Mouse (Mus musculus) limb, embryonic 13.5 days (tissue): Measurements from ENCODE around the gene Nfia. TPM values are rescaled to one million over a fixed set of nuclear protein-coding genes. Genes with fewer than 3 reads are reported as not detected.

Experiments used
- ATAC-seq: fragments of 200-750 bp; cut with Nextera tagmentation; 2 replicates; pipeline ENCODE4 v1.8.0; 2017; ENCODE audit warnings: low read depth, moderate number of reproducible peaks, moderate TSS enrichment; ENCODE audit not compliant: low FRiP score
- H3K27ac ChIP-seq: fragments of 300-500 bp; sonication (generic); 2 replicates; pipeline ENCODE4 v1.5.1; 2015; ENCODE audit warnings: inconsistent platforms, mild to moderate bottlenecking, moderate library complexity
- H3K27me3 ChIP-seq: fragments of 300-500 bp; sonication (generic); 2 replicates; pipeline ENCODE4 v1.6.1; 2015; ENCODE audit warnings: mild to moderate bottlenecking, inconsistent platforms
- H3K36me3 ChIP-seq: fragments of 300-500 bp; sonication (generic); 2 replicates; pipeline ENCODE4 v1.6.1; 2015; ENCODE audit warnings: inconsistent platforms, mild to moderate bottlenecking, moderate library complexity
- H3K4me1 ChIP-seq: fragments of 300-500 bp; sonication (generic); 2 replicates; pipeline ENCODE4 v1.6.1; 2015; ENCODE audit warnings: inconsistent platforms
- H3K4me2 ChIP-seq: fragments of 300-500 bp; sonication (generic); replicated peaks from 2 replicates; pipeline ENCODE4 v1.6.1; 2015; ENCODE audit warnings: inconsistent platforms, mild to moderate bottlenecking, moderate library complexity
- H3K4me3 ChIP-seq: fragments of 300-500 bp; sonication (generic); 2 replicates; pipeline ENCODE4 v1.5.1; 2015; ENCODE audit warnings: moderate library complexity, mild to moderate bottlenecking, inconsistent platforms
- H3K9ac ChIP-seq: fragments of 300-500 bp; sonication (generic); 2 replicates; pipeline ENCODE4 v1.6.1; 2015; ENCODE audit warnings: mild to moderate bottlenecking, inconsistent platforms
- H3K9me3 ChIP-seq: fragments of 300-500 bp; sonication (generic); 2 replicates; pipeline ENCODE4 v1.6.1; 2016; ENCODE audit warnings: inconsistent platforms
- WGBS: fragments of 180-500 bp; shearing (Covaris S2); methylation state at CpG from one replicate; pipeline ENCODE4 v1.1.7; 2015; 5-methylcytosine and 5-hydroxymethylcytosine counted together
- polyA plus RNA-seq: library from polyadenylated mRNA; unstranded; fragments of >200 nt; fragmentation: Nextera tagmentation; extraction: Ambion mirVana; gene quantifications from 2 replicates; pipeline ENCODE4 v1.2.1, GENCODE M21; 2015

Gene Nfia
- polyA plus RNA-seq, 1 experiment from 2014 or later, result 88.3 TPM

- Histone ChIP-seq H3K9me3 (no peaks in the 10 kb centered on the region), H3K4me1 (peaks cover 51% of the 10 kb centered on the region), H3K4me2 (peak overlapping the region; percentile 58), H3K4me3 (peak overlapping the region; percentile 34), H3K27me3 (no peaks in the 10 kb centered on the region), H3K27ac (peak overlapping the region; percentile 91), H3K9ac (no peak overlapping the region), H3K36me3 (no peaks in the 10 kb centered on the region)
- no peak for ATAC-seq
- WGBS, result 45% methylated on average over 7 of the region's 7 CpGs
Observed at GRCm38 (mm10) chr4:97869451-97869850, 96.9 kb downstream of the Nfia start.

- Histone ChIP-seq H3K4me1 (peaks cover 66% of the 10 kb centered on the region), H3K27ac (peak overlapping the region; percentile 22; the same call in 1 of the 2 replicates), H3K27me3 (no peaks in the 10 kb centered on the region), H3K9me3 (no peaks in the 10 kb centered on the region), H3K4me3 (no peak overlapping the region), H3K36me3 (no peaks in the 10 kb centered on the region), H3K9ac (no peak overlapping the region), H3K4me2 (no peak overlapping the region)
- WGBS, result 73% methylated on average over 9 of the region's 9 CpGs
- no peak for ATAC-seq
Observed at GRCm38 (mm10) chr4:97871770-97872439, 99.4 kb downstream of the Nfia start.

- H3K27ac ChIP-seq, result no peak overlapping the region
Observed at GRCm38 (mm10) chr4:97874916-97875315, 102.4 kb downstream of the Nfia start.

GRCm38 (mm10) chr4:97875901-97876300 lies 103.4 kb downstream of the Nfia start:
- Histone ChIP-seq H3K27ac (no peak overlapping the region), H3K9ac (no peak overlapping the region), H3K9me3 (no peaks in the 10 kb centered on the region), H3K36me3 (no peaks in the 10 kb centered on the region), H3K4me1 (peaks cover 54% of the 10 kb centered on the region), H3K27me3 (no peaks in the 10 kb centered on the region), H3K4me2 (no peak overlapping the region), H3K4me3 (no peak overlapping the region)
- no peak for ATAC-seq
- 37% methylated on average over 3 of the region's 3 CpGs for WGBS

More at GRCm38 (mm10) chr4:97874916-97875315, 102.4 kb downstream of the Nfia start:
- Histone ChIP-seq H3K27me3 (no peaks in the 10 kb centered on the region), H3K36me3 (no peaks in the 10 kb centered on the region), H3K4me3 (no peak overlapping the region), H3K9me3 (no peaks in the 10 kb centered on the region), H3K9ac (no peak overlapping the region), H3K4me1 (peaks cover 49% of the 10 kb centered on the region), H3K4me2 (no peak overlapping the region)
- no peak for ATAC-seq
- 79% methylated on average over 3 of the region's 3 CpGs for WGBS

GRCm38 (mm10) chr4:97879696-97880095 lies 107.2 kb downstream of the Nfia start:
- Histone ChIP-seq H3K36me3 (no peaks in the 10 kb centered on the region), H3K4me1 (peaks cover 35% of the 10 kb centered on the region), H3K27ac (no peak overlapping the region), H3K9ac (no peak overlapping the region), H3K9me3 (no peaks in the 10 kb centered on the region), H3K4me2 (no peak overlapping the region), H3K27me3 (no peaks in the 10 kb centered on the region), H3K4me3 (no peak overlapping the region)
- 60% methylated on average over 7 of the region's 7 CpGs for WGBS
- no peak for ATAC-seq

DNA sequence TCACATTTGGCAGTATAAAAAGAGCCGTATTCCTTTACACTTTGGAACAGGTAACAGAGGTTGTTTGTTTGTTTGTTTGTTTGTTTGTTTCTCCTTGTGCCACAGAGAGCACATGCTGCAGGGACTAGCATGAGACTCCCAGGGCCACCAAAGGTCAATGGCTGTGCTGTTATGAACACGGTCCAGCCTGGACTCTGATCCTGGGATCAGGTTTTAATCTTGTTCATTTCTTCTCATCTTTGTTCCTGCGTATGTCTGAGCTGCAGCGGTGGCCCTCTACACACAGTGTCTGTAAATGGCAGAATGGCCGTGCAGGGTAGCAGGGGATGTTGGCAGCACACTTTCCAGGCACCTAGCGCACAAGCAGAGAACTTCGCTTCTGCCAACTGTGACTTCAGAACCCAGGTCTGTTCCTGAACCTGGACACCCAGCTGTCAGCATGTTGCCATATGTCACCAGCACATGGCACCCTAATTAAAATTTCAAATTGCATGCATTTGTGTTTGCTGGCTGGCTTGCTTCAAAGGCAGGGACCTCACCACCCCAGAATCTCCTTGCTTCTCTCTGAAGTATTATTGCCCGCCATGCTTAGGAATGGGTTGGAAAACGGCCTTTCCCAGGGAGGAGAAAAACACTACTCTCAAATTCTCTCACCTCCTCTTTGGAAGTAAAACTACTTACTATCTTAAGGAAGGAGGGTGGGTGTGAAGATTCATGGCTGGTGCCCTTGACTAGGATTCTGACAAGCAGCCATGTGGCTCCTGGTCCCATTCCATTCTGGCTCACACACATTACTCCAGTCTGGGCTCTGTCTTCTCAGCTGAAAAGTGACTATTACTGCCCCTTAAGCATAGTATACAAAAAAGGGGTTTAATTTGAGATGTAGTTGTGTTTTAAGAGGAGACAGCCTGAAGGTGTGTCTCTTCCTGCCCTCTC lies 107.9 kb downstream of the Nfia start:
- 78% methylated on average over 9 of the region's 9 CpGs for WGBS
- H3K9ac ChIP-seq, result no peak overlapping the region

DNA sequence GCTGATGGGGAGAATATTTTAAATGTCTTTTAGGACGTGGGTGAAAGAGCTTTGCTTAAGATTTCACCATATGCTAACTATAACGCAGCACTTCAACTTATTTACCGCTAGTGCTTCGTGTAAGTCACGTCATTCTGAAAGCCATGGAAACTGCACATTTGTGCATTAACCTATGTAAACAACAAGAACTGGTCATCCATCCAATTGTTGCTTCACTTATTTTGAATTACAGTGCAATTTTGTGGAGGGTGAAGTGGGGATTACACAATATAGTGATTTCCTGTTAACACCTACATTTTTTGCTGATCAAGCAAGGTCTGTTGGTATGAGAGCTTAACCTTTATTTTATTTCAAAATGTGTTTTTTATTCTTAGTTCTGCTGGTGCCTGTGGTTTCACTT lies 113.0 kb downstream of the Nfia start:
- no peaks in the 10 kb centered on the region for H3K9me3 ChIP-seq
- H3K27me3 ChIP-seq, result no peaks in the 10 kb centered on the region
- H3K27ac ChIP-seq, result peak overlapping the region; percentile 44; the same call in 1 of the 2 replicates
- peaks cover 6% of the 10 kb centered on the region; the same call in 1 of the 2 replicates for H3K36me3 ChIP-seq
- H3K4me1 ChIP-seq, result peaks cover 25% of the 10 kb centered on the region
- no peak overlapping the region for H3K4me2 ChIP-seq
- no peak for ATAC-seq
- no peak overlapping the region for H3K9ac ChIP-seq
- no peak overlapping the region for H3K4me3 ChIP-seq
- 66% methylated on average over 5 of the region's 5 CpGs for WGBS

More for the DNA sequence above, 107.9 kb downstream of the Nfia start:
- ATAC-seq, result no peak
- H3K4me2 ChIP-seq, result no peak overlapping the region
- no peak overlapping the region for H3K27ac ChIP-seq
- H3K9me3 ChIP-seq, result no peaks in the 10 kb centered on the region
- peaks cover 28% of the 10 kb centered on the region for H3K4me1 ChIP-seq
- no peaks in the 10 kb centered on the region for H3K36me3 ChIP-seq
- no peaks in the 10 kb centered on the region for H3K27me3 ChIP-seq
- H3K4me3 ChIP-seq, result no peak overlapping the region

DNA sequence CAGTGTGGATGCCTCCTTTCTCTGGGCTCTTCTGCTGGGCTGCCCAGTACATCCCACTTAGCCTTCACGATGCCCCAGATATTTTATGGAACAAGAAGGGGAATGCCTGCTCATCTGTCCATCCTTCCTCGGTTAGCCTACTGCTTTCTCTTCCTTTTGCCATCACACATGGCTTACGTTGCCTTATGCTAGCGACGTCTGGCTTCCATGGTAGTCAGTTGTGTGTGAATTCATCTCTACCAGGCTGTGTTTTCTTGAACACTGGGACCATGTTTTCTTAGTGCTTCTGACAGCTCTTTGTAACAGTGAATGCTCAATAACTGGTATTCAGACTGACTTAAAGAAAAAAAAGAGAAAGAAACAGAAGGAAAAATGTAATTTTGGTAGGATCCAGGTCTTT lies 113.7 kb downstream of the Nfia start:
- H3K36me3 ChIP-seq, result peaks cover 6% of the 10 kb centered on the region; the same call in 1 of the 2 replicates
- no peaks in the 10 kb centered on the region for H3K27me3 ChIP-seq
- H3K4me3 ChIP-seq, result no peak overlapping the region
- H3K4me2 ChIP-seq, result 0 out of 2 replicates have a peak overlapping the region, but pooled peaks have one; percentile 14
- no peak for ATAC-seq
- H3K9me3 ChIP-seq, result no peaks in the 10 kb centered on the region
- 78% methylated on average over 5 of the region's 5 CpGs for WGBS
- H3K4me1 ChIP-seq, result peaks cover 26% of the 10 kb centered on the region
- H3K27ac ChIP-seq, result peak overlapping the region; percentile 44; the same call in 1 of the 2 replicates
- H3K9ac ChIP-seq, result no peak overlapping the region

DNA sequence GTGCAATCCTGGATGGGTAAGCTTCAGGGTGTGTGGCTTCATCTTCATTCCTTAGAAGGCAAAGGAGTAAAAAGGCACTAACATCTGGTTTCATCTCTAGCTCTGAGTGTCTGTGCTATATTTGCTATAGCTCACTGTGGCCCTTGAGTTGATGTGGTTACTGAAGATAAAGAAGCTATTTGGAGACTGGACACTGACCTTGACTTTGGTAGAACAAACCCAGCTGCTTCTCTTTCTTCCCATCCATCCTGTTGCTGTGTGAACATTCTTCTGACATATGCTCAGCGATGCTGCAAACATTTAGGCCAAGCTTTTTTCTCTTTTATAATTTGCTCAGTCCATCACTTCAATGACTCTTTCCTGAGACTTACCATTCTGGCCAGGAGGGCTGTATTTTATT lies 114.7 kb downstream of the Nfia start:
- H3K4me1 ChIP-seq, result peaks cover 27% of the 10 kb centered on the region
- H3K9me3 ChIP-seq, result no peaks in the 10 kb centered on the region
- WGBS, result 90% methylated on average over 1 of the region's 1 CpGs
- H3K9ac ChIP-seq, result no peak overlapping the region
- no peak for ATAC-seq
- H3K27me3 ChIP-seq, result no peaks in the 10 kb centered on the region
- peaks cover 6% of the 10 kb centered on the region; the same call in 1 of the 2 replicates for H3K36me3 ChIP-seq
- no peak overlapping the region for H3K4me2 ChIP-seq
- no peak overlapping the region for H3K4me3 ChIP-seq
- no peak overlapping the region for H3K27ac ChIP-seq

DNA sequence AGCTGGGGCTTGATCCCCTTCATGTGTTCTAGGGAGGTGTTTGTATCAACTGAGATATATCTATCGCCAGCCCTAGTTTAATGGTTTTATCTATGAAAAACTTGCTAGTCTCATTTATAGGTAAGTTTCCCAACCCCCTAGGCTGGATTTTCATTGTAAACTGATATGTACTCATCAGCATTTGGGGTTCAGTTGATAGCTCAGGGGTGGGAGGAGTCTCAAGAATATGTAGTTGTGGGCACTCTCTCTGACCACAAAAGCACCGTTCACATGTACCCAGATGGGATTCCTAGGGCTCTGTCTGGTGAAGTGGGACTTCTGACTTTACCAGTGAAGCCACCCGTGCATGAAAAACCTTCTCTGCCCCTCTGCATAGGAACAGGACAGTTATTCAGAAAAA lies 118.5 kb downstream of the Nfia start:
- no peak overlapping the region for H3K27ac ChIP-seq
- no peak overlapping the region for H3K9ac ChIP-seq
- H3K4me3 ChIP-seq, result no peak overlapping the region
- no peaks in the 10 kb centered on the region for H3K9me3 ChIP-seq
- H3K27me3 ChIP-seq, result no peaks in the 10 kb centered on the region
- peaks cover 28% of the 10 kb centered on the region for H3K4me1 ChIP-seq
- peaks cover 10% of the 10 kb centered on the region for H3K36me3 ChIP-seq
- 70% methylated on average over 3 of the region's 3 CpGs for WGBS
- no peak overlapping the region for H3K4me2 ChIP-seq
- ATAC-seq, result no peak

- Histone ChIP-seq H3K4me1 (peaks cover 27% of the 10 kb centered on the region), H3K27me3 (no peaks in the 10 kb centered on the region), H3K4me2 (no peak overlapping the region), H3K9me3 (no peaks in the 10 kb centered on the region), H3K27ac (no peak overlapping the region), H3K9ac (no peak overlapping the region), H3K36me3 (peaks cover 12% of the 10 kb centered on the region), H3K4me3 (no peak overlapping the region)
- ATAC-seq, result no peak
- WGBS, result 78% methylated on average over 1 of the region's 1 CpGs
Observed at GRCm38 (mm10) chr4:97891611-97892010, 119.1 kb downstream of the Nfia start.
